Mouse (Mus musculus) embryonic fibroblast, embryonic 13.5 days (primary cell): ENCODE data around the gene Otx2.

ENCODE experiments used
- CTCF ChIP-seq: IDR thresholded peaks from 2 replicates; pipeline ENCODE4 v1.5.1; 2011; ENCODE audit warnings: mild to moderate bottlenecking, control low read depth, low read length, moderate library complexity, borderline replicate concordance; ENCODE audit not compliant: insufficient read depth
- POLR2A ChIP-seq: IDR thresholded peaks from 2 replicates; pipeline ENCODE4 v1.6.1; 2011; ENCODE audit warnings: low read depth, mild to moderate bottlenecking, control low read depth, low read length, moderate library complexity

DNA sequence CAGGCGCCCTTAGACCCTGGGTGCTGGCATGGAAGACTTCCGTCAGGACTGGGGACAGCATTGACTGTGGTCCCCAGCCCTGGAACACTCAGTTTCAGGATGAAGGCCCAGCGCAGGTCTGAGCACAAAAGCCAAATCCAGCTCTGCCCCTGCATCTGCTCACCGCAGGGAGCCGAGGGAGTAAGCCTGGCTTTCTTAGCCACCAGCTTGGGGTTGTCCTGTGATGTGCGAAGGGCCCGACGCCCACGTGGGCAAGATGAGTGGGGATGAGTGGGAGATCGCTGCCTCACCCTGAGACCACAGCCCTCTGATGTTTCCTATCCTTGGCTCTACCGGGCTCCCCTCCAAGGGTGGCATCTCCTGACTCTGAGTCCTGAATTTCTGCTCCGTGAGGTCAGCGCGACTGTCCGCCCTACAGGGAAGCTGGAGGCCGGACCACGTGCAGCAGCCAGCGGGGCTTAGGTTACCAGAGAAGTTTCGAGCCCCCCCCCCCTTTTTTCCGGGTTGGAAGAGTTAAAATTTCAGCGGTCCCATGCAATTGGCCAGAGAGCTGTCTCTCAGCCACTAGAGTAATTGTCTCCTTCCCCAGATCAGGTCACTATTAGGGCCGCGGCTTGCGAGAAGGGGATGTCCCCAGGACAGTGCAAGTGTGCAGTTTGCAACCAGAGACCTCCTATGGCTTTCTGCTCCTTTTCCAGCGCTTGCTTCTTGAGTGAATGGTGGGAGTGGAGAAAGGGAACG, 22.0 kb downstream of the Otx2 start:
- TF ChIP-seq CTCF (no peak), POLR2A (no peak)
